Mouse (Mus musculus) limb, embryonic 13.5 days (tissue): ENCODE measurements around the gene Gpr107. TPM values are rescaled to one million over a fixed set of nuclear protein-coding genes. Genes with fewer than 3 reads are reported as not detected.

Source experiments
- ATAC-seq: fragments of 200-750 bp; cut with Nextera tagmentation; 2 replicates; pipeline ENCODE4 v1.8.0; 2017; ENCODE audit warnings: low read depth, moderate number of reproducible peaks, moderate TSS enrichment; ENCODE audit not compliant: low FRiP score
- H3K27ac ChIP-seq: fragments of 300-500 bp; sonication (generic); 2 replicates; pipeline ENCODE4 v1.5.1; 2015; ENCODE audit warnings: inconsistent platforms, mild to moderate bottlenecking, moderate library complexity
- H3K27me3 ChIP-seq: fragments of 300-500 bp; sonication (generic); 2 replicates; pipeline ENCODE4 v1.6.1; 2015; ENCODE audit warnings: mild to moderate bottlenecking, inconsistent platforms
- H3K36me3 ChIP-seq: fragments of 300-500 bp; sonication (generic); 2 replicates; pipeline ENCODE4 v1.6.1; 2015; ENCODE audit warnings: inconsistent platforms, mild to moderate bottlenecking, moderate library complexity
- H3K4me1 ChIP-seq: fragments of 300-500 bp; sonication (generic); 2 replicates; pipeline ENCODE4 v1.6.1; 2015; ENCODE audit warnings: inconsistent platforms
- H3K4me2 ChIP-seq: fragments of 300-500 bp; sonication (generic); replicated peaks from 2 replicates; pipeline ENCODE4 v1.6.1; 2015; ENCODE audit warnings: inconsistent platforms, mild to moderate bottlenecking, moderate library complexity
- H3K4me3 ChIP-seq: fragments of 300-500 bp; sonication (generic); 2 replicates; pipeline ENCODE4 v1.5.1; 2015; ENCODE audit warnings: moderate library complexity, mild to moderate bottlenecking, inconsistent platforms
- H3K9ac ChIP-seq: fragments of 300-500 bp; sonication (generic); 2 replicates; pipeline ENCODE4 v1.6.1; 2015; ENCODE audit warnings: mild to moderate bottlenecking, inconsistent platforms
- H3K9me3 ChIP-seq: fragments of 300-500 bp; sonication (generic); 2 replicates; pipeline ENCODE4 v1.6.1; 2016; ENCODE audit warnings: inconsistent platforms
- WGBS: fragments of 180-500 bp; shearing (Covaris S2); methylation state at CpG from one replicate; pipeline ENCODE4 v1.1.7; 2015; 5-methylcytosine and 5-hydroxymethylcytosine counted together
- polyA plus RNA-seq: library from polyadenylated mRNA; unstranded; fragments of >200 nt; fragmentation: Nextera tagmentation; extraction: Ambion mirVana; gene quantifications from 2 replicates; pipeline ENCODE4 v1.2.1, GENCODE M21; 2015

The Gpr107 gene
- polyA plus RNA-seq, result 40.6 and 45.4 TPM in 2 replicates

DNA sequence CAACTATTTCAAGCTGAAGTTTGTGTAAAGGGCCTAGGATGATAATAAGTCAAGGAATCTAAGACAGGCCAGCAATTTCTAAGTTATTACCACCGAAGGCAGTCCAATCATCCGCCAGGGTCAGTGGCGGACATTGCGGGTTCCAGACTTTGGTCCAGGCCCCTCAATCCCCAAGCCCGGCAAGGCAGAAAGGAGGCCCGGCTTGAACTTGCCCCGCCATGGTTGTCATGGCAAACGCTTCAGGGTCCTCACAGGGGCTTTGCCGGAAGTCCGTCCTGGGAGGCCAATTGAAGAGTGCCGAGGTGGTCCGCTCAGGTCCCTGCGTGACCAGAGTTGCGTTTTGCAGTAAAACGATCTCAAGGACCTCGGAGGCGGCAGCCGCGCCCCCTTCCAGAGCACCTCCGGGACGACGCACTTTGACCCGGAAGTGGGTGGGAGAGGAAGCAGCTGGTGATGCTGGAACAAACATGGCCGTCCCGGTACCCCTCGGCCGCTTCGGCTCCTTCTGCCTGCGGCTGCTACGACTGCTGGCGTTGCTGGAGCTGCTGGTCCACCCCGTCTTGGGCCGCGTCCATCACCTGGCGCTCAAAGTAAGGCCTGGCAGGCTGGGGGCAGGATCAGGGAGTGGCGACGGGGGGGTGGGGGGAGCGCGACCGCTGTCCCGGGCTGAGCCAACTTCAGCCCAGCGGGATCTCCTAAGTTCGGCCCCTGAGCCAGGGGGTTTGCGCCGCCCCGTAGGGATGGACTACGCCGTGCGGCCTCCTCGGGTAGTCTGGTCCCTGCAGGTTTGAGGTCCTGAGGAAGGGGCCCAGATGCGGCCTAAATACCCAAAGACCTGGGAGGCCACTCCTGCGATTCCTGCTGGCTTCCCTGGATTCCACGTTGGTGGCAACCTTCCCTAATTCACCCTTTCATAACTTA is at the start of gene Gpr107:
Gpr107 (plus strand) TSS at position 425 of the 921 bp plus-strand sequence.
- H3K4me3 ChIP-seq, result peak within 1 kb of the TSS; percentile 98
- peak; percentile 88 for ATAC-seq
- no peaks in the 10 kb centered on the region for H3K9me3 ChIP-seq
- H3K36me3 ChIP-seq, result peaks cover 31% of the 10 kb centered on the region
- peak within 1 kb of the TSS; percentile 73 for H3K27ac ChIP-seq
- H3K9ac ChIP-seq, result peak within 1 kb of the TSS; percentile 92
- peak within 1 kb of the TSS; percentile 82 for H3K4me2 ChIP-seq
- under 1% methylated on average over 53 of the region's 53 CpGs for WGBS
- peaks cover 22% of the 10 kb centered on the region for H3K4me1 ChIP-seq
- no peaks in the 10 kb centered on the region for H3K27me3 ChIP-seq

DNA sequence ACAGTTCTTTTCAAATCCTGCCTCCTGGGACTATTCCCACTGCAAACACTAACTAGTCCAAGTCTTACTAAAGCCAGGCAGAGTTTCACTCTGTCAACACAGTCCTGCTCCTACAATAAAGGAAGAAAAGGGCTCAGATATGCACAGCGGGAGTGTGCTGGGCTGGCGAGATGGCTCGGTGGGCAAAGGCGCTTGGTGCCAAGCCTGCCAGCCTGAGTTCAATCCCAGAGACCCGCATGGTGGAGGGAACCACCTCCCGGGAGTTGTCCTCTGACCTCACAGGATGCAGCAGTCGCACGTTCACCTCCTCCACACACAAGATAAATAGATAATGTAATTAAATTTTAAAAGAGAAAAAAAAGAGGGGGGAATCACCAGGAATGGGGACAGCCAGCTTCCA is 48.8 kb upstream of the Gpr107 start:
- Histone ChIP-seq H3K9me3 (0 out of 2 replicates have a peak, but pooled peaks cover 4% of the 10 kb centered on the region), H3K4me1 (peaks cover 20% of the 10 kb centered on the region), H3K27ac (no peak overlapping the region), H3K9ac (no peak overlapping the region), H3K4me2 (no peak overlapping the region), H3K4me3 (no peak overlapping the region), H3K36me3 (peaks cover 12% of the 10 kb centered on the region; the same call in 1 of the 2 replicates), H3K27me3 (no peaks in the 10 kb centered on the region)
- 80% methylated on average over 8 of the region's 8 CpGs for WGBS
- ATAC-seq, result no peak

GRCm38 (mm10) chr2:31105279-31105678 is 46.8 kb upstream of the Gpr107 start:
- no peak for ATAC-seq

DNA sequence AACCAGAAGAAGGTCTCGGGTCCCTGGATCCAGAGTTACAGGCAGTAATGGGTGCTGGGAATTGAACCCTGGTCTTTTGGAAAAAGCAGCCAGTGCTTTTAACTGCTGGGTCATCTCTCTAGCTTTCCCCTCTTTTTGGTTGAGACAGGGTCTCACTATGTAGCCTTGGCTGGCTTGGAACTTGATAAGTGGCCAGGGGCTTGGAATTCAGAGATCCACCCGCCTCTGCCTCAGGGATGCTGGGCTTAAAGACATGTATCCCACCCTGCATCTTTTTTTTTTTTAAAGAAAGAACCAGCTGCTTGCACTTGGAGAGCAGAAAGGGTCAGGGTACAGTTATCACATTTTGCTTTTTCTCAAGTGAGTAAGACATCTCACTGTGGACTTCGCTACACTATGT is 46.1 kb upstream of the Gpr107 start:
- ATAC-seq, result no peak
- 96% methylated on average over 3 of the region's 3 CpGs for WGBS
- 0 out of 2 replicates have a peak, but pooled peaks cover 5% of the 10 kb centered on the region for H3K36me3 ChIP-seq
- no peaks in the 10 kb centered on the region for H3K9me3 ChIP-seq
- no peak overlapping the region for H3K4me3 ChIP-seq
- H3K27ac ChIP-seq, result no peak overlapping the region
- no peak overlapping the region for H3K9ac ChIP-seq
- no peaks in the 10 kb centered on the region for H3K27me3 ChIP-seq
- H3K4me1 ChIP-seq, result peaks cover 27% of the 10 kb centered on the region
- no peak overlapping the region for H3K4me2 ChIP-seq

More at GRCm38 (mm10) chr2:31105279-31105678, 46.8 kb upstream of the Gpr107 start:
- 0 out of 2 replicates have a peak, but pooled peaks cover under 1% of the 10 kb centered on the region for H3K9me3 ChIP-seq
- no peak overlapping the region for H3K9ac ChIP-seq
- WGBS, result 88% methylated on average over 3 of the region's 3 CpGs
- no peak overlapping the region for H3K4me2 ChIP-seq
- H3K27ac ChIP-seq, result no peak overlapping the region
- peaks cover 27% of the 10 kb centered on the region for H3K4me1 ChIP-seq
- H3K27me3 ChIP-seq, result no peaks in the 10 kb centered on the region
- H3K36me3 ChIP-seq, result peaks cover 6% of the 10 kb centered on the region; the same call in 1 of the 2 replicates
- no peak overlapping the region for H3K4me3 ChIP-seq

- 0 out of 2 replicates have a peak, but pooled peaks cover 5% of the 10 kb centered on the region for H3K36me3 ChIP-seq
- H3K9me3 ChIP-seq, result no peaks in the 10 kb centered on the region
- peak overlapping the region; percentile 48 for H3K9ac ChIP-seq
- peak overlapping the region; percentile 48; the same call in 1 of the 2 replicates for H3K27ac ChIP-seq
- no peak overlapping the region for H3K4me3 ChIP-seq
- peaks cover 27% of the 10 kb centered on the region for H3K4me1 ChIP-seq
- WGBS, result 31% methylated on average over 11 of the region's 11 CpGs
- H3K27me3 ChIP-seq, result no peaks in the 10 kb centered on the region
- ATAC-seq, result no peak; the same call in 1 of the 2 replicates
- peak overlapping the region; percentile 21 for H3K4me2 ChIP-seq
Measured at GRCm38 (mm10) chr2:31106621-31107320, 45.3 kb upstream of the Gpr107 start.

GRCm38 (mm10) chr2:31108186-31108585 is 43.9 kb upstream of the Gpr107 start:
- no peak overlapping the region for H3K4me2 ChIP-seq
- H3K27ac ChIP-seq, result no peak overlapping the region
- no peaks in the 10 kb centered on the region for H3K27me3 ChIP-seq
- no peaks in the 10 kb centered on the region for H3K9me3 ChIP-seq
- H3K4me3 ChIP-seq, result no peak overlapping the region
- H3K4me1 ChIP-seq, result peaks cover 27% of the 10 kb centered on the region
- 0 out of 2 replicates have a peak, but pooled peaks cover 4% of the 10 kb centered on the region for H3K36me3 ChIP-seq
- WGBS, result 77% methylated on average over 6 of the region's 6 CpGs
- ATAC-seq, result no peak
- H3K9ac ChIP-seq, result no peak overlapping the region

GRCm38 (mm10) chr2:31109960-31110548 is 42.1 kb upstream of the Gpr107 start:
- Histone ChIP-seq H3K4me2 (no peak overlapping the region), H3K27me3 (no peaks in the 10 kb centered on the region), H3K4me3 (no peak overlapping the region), H3K4me1 (peaks cover 28% of the 10 kb centered on the region), H3K36me3 (no peaks in the 10 kb centered on the region), H3K9me3 (peaks cover 5% of the 10 kb centered on the region; the same call in 1 of the 2 replicates), H3K9ac (no peak overlapping the region), H3K27ac (peak overlapping the region; percentile 7; the same call in 1 of the 2 replicates)
- WGBS, result 58% methylated on average over 12 of the region's 12 CpGs
- ATAC-seq, result no peak

GRCm38 (mm10) chr2:31111685-31112084 is 40.4 kb upstream of the Gpr107 start:
- Histone ChIP-seq H3K4me1 (peaks cover 41% of the 10 kb centered on the region), H3K27ac (peak overlapping the region; percentile 48; the same call in 1 of the 2 replicates)
- WGBS, result 56% methylated on average over 6 of the region's 6 CpGs

GRCm38 (mm10) chr2:31114205-31114604 is 37.9 kb upstream of the Gpr107 start:
- Histone ChIP-seq H3K9me3 (peaks cover 5% of the 10 kb centered on the region; the same call in 1 of the 2 replicates), H3K9ac (no peak overlapping the region), H3K36me3 (no peaks in the 10 kb centered on the region), H3K4me2 (no peak overlapping the region), H3K27ac (no peak overlapping the region), H3K4me3 (no peak overlapping the region), H3K4me1 (peaks cover 27% of the 10 kb centered on the region), H3K27me3 (no peaks in the 10 kb centered on the region)
- WGBS, result 92% methylated on average over 2 of the region's 2 CpGs
- ATAC-seq, result no peak

More at GRCm38 (mm10) chr2:31111685-31112084, 40.4 kb upstream of the Gpr107 start:
- Histone ChIP-seq H3K36me3 (no peaks in the 10 kb centered on the region), H3K9ac (no peak overlapping the region), H3K4me2 (no peak overlapping the region), H3K9me3 (peaks cover 5% of the 10 kb centered on the region; the same call in 1 of the 2 replicates), H3K27me3 (no peaks in the 10 kb centered on the region), H3K4me3 (no peak overlapping the region)
- ATAC-seq, result no peak

DNA sequence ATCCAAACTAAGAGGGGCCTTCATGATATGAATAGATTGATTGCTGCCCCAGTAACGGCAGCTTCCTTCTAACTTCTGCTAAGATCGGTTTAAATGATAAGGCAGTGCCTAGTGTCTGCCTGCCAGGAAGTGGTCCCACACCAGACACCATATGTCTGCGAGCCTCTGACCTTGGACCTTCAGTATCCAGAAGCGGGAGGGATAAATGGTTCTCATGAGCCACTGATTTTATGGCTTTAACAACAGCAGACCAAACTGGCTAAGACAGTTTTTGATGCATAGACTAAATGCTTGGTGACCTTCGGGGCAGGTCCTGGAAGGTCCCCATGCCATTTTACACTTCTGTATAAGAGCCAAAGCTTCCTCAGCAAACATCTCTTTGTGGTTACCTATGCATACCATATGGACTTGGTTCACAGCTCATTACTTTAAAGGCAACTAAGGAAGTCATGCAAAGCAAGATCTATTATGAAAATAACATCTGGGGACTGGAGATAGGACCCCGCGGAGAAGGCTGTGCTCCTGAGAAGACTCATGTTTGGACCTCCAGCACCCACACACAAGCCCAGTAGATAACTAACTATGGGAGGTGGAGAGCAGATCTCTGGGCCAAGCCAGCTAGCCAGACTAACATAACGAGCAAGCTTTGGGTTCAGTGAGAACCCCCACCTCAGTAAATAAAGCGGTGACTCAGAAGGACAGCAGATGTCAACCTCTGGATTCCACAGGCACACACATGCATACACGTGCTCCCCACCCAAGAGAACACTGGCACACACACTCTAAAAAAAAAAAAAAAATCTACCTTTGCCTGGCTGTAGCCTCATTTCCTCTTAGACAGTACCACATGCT is 36.8 kb upstream of the Gpr107 start:
- peak; percentile 46; the same call in 1 of the 2 replicates for ATAC-seq
- no peak overlapping the region for H3K9ac ChIP-seq
- WGBS, result 25% methylated on average over 10 of the region's 10 CpGs

More for the DNA sequence above, 36.8 kb upstream of the Gpr107 start:
- Histone ChIP-seq H3K27ac (peak overlapping the region; percentile 72), H3K27me3 (no peaks in the 10 kb centered on the region), H3K36me3 (no peaks in the 10 kb centered on the region), H3K4me2 (peak overlapping the region; percentile 19; the same call in 1 of the 2 replicates), H3K4me1 (peaks cover 26% of the 10 kb centered on the region), H3K4me3 (no peak overlapping the region), H3K9me3 (peaks cover 5% of the 10 kb centered on the region; the same call in 1 of the 2 replicates)
